8 mouse cellular contexts compared by ENCODE assay signal in genomic region chr4:155962167-155962971, GRCm38 (mm10). TPM values are rescaled to one million over a fixed set of nuclear protein-coding genes. Genes with fewer than 3 reads are reported as not detected.
DNase-seq lines count a peak whose midpoint lies in the region; ATAC-seq and TF ChIP-seq lines count a peak whose summit lies in the region.

TSS of gene C1qtnf12 (plus strand) at chr4:155962318.

- peak within 1 kb of the TSS; percentile 71 for H3K9ac ChIP-seq in hindbrain, embryonic 11.5 days (ENCODE audit: low read depth, low read length)

- H3K4me1 ChIP-seq in hindbrain, embryonic 11.5 days (replicated peaks; ENCODE audit: control insufficient read depth, insufficient read depth, low read length), result peaks cover 2% of the 10 kb centered on the region; the same call in 1 of the 2 replicates

- H3K27ac ChIP-seq in hindbrain, embryonic 11.5 days (ENCODE audit: low read depth, low read length), result 0 out of 2 replicates have a peak within 1 kb of the TSS, but pooled peaks have one; percentile 10
- peak within 1 kb of the TSS; percentile 45; the same call in 1 of the 2 replicates for H3K27ac ChIP-seq in left cerebral cortex, adult 2 months

- H3K4me3 ChIP-seq in hindbrain, embryonic 11.5 days (ENCODE audit: low read depth, low read length), result peak within 1 kb of the TSS; percentile 41
- peak within 1 kb of the TSS; percentile 62 for H3K4me3 ChIP-seq in left cerebral cortex, adult 2 months

- no peak for TF ChIP-seq CTCF in left cerebral cortex, adult 2 months (IDR thresholded peaks at IDR 0.05)

- 1% methylated on average over 30 of the region's 42 CpGs for WGBS in hindbrain, embryonic 11.5 days

- peak; percentile 79 for ATAC-seq in hindbrain, embryonic 11.5 days (ENCODE audit: low FRiP score)
- ATAC-seq in monocyte, adult 5-6 weeks (replicated peaks; ENCODE audit: insufficient number of reproducible peaks, low FRiP score, low TSS enrichment, poor library complexity, severe bottlenecking), result no peak

- no peaks in the 10 kb centered on the region for H3K9me3 ChIP-seq in hindbrain, embryonic 11.5 days (ENCODE audit: control insufficient read depth, low read length)

- DNase-seq in ZHBTc4 (ENCODE audit: low read depth, low spot score), result peak; percentile 49
- DNase-seq in cerebellum, postnatal 14 days, result peak; percentile 46 to 50
- DNase-seq in frontal cortex, postnatal 36 days (ENCODE audit: low spot score in 2 of 2), result peak; percentile 21 to 23
- peak; percentile 53 for DNase-seq in hindbrain, embryonic 11.5 days (ENCODE audit: low spot score)
- DNase-seq in left cerebral cortex, adult 2 months (ENCODE audit: extremely low spot score in 1 of 2, low spot score in 2 of 2), result peak; percentile 22 to 33
- DNase-seq in lung, postnatal 36 days, result peak; percentile 41
- DNase-seq in right cerebral cortex, adult 18-20 months, result peak; percentile 34

- intact Hi-C loops in left cerebral cortex, adult 2 months (cut with DNase I), result loop anchor here (5.0 kb wide), 1 partner anchor 140 kb away; no protein-coding TSS in a partner anchor

- peak within 1 kb of the TSS; percentile 90 for H3K4me2 ChIP-seq in hindbrain, embryonic 11.5 days (replicated peaks; ENCODE audit: low read depth, low read length)

- no peaks in the 10 kb centered on the region for H3K27me3 ChIP-seq in hindbrain, embryonic 11.5 days (ENCODE audit: control insufficient read depth, insufficient read depth, low read length)

- H3K36me3 ChIP-seq in hindbrain, embryonic 11.5 days (ENCODE audit: control insufficient read depth, insufficient read depth, low read length), result no peaks in the 10 kb centered on the region

RNA-seq across cellular contexts. Expression of gene C1qtnf12, which starts in this region (rescaled TPM):
- 21.0 and 24.0 TPM in 2 replicates for polyA plus RNA-seq in hindbrain, embryonic 11.5 days (2014; fragmentation: Nextera tagmentation; extraction: Ambion mirVana)
- 10 to 100 TPM; 18.9 to 19.7 TPM for total RNA-seq in left cerebral cortex, adult 2 months (2021)
- total RNA-seq in monocyte, adult 5-6 weeks (2017), result 0.85 to 1.4 TPM in 2 of 3 replicates, not detected in the other
